Mouse (Mus musculus) embryonic fibroblast, embryonic 13.5 days (primary cell): ENCODE data around the gene Hoxb3.

Experiments
- CTCF ChIP-seq: IDR thresholded peaks from 2 replicates; pipeline ENCODE4 v1.5.1; 2011; ENCODE audit warnings: mild to moderate bottlenecking, control low read depth, low read length, moderate library complexity, borderline replicate concordance; ENCODE audit not compliant: insufficient read depth
- POLR2A ChIP-seq: IDR thresholded peaks from 2 replicates; pipeline ENCODE4 v1.6.1; 2011; ENCODE audit warnings: low read depth, mild to moderate bottlenecking, control low read depth, low read length, moderate library complexity

GRCm38 (mm10) chr11:96306908-96307269 is 16.2 kb upstream of the Hoxb3 start:
- TF ChIP-seq CTCF = no peak
- TF ChIP-seq POLR2A = peak; percentile 56
